Mouse (Mus musculus) forebrain, embryonic 16.5 days (tissue): Measurements from ENCODE around the gene Olfr665. TPM values are rescaled to one million over a fixed set of nuclear protein-coding genes. Genes with fewer than 3 reads are reported as not detected.

Source experiments
- ATAC-seq: fragments of 200-750 bp; cut with Nextera tagmentation; 2 replicates; pipeline ENCODE4 v1.8.0; 2017; ENCODE audit warnings: mild to moderate bottlenecking, moderate library complexity
- H3K27ac ChIP-seq: fragments of 300-500 bp; sonication (generic); 2 replicates; pipeline ENCODE4 v1.5.1; 2014; ENCODE audit warnings: low read length, control low read depth
- H3K27me3 ChIP-seq: fragments of 300-500 bp; sonication (generic); replicated peaks from 2 replicates; pipeline ENCODE4 v1.6.1; 2014; ENCODE audit warnings: low read length; ENCODE audit not compliant: control insufficient read depth, insufficient read depth
- H3K36me3 ChIP-seq: fragments of 300-500 bp; sonication (generic); 2 replicates; pipeline ENCODE4 v1.6.1; 2014; ENCODE audit not compliant: control insufficient read depth, insufficient read depth
- H3K4me1 ChIP-seq: fragments of 300-500 bp; sonication (generic); replicated peaks from 2 replicates; pipeline ENCODE4 v1.6.1; 2014; ENCODE audit warnings: low read length; ENCODE audit not compliant: control insufficient read depth, insufficient read depth
- H3K4me2 ChIP-seq: fragments of 300-500 bp; sonication (generic); 2 replicates; pipeline ENCODE4 v1.6.1; 2014; ENCODE audit warnings: mild to moderate bottlenecking, low read length, control low read depth
- H3K4me3 ChIP-seq: fragments of 300-500 bp; sonication (generic); replicated peaks from 2 replicates; pipeline ENCODE4 v1.5.1; 2014; ENCODE audit warnings: mild to moderate bottlenecking, low read length, control low read depth
- H3K9ac ChIP-seq: fragments of 300-500 bp; sonication (generic); replicated peaks from 2 replicates; pipeline ENCODE4 v1.6.1; 2014; ENCODE audit warnings: low read depth, low read length, control low read depth
- H3K9me3 ChIP-seq: fragments of 300-500 bp; sonication (generic); 2 replicates; pipeline ENCODE4 v1.6.1; 2016; ENCODE audit warnings: low read length; ENCODE audit not compliant: control insufficient read depth
- WGBS: fragments of 180-500 bp; shearing (Covaris S2); extraction: QIAGEN DNeasy Blood & Tissue Kit; methylation state at CpG from one replicate; pipeline ENCODE4 v1.1.7; 2014; 5-methylcytosine and 5-hydroxymethylcytosine counted together
- polyA plus RNA-seq: library from polyadenylated mRNA; unstranded; fragments of >200 nt; fragmentation: Nextera tagmentation; extraction: Ambion mirVana; gene quantifications from 2 replicates; pipeline ENCODE4 v1.2.1, GENCODE M21; 2015

The Olfr665 gene
- polyA plus RNA-seq, 1 experiment from 2014 or later = not detected

DNA sequence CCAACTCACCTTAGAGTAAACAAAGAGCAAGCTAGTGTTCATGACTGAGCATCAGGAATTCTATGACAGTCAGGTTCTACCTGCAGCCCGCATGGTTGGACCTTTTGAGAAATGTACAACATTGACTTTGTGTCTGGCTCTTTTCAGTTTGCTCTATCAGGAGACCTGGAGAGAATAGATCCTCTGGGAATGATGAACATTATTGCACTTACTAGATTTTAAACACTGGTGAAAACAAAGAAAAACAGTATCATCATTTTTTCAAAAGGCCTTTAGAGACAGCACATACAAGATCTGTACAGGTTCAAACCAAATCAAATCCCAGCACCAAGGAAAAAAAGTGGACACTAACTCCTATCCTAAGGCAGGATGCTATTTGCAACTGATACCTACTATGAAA is 43.6 kb downstream of the Olfr665 start, which contains the start of gene Olfr667:
TSS of gene Olfr667 (minus strand) at position 101 of the 400 bp plus-strand sequence.
- Histone ChIP-seq H3K9ac (no peak within 1 kb of the TSS), H3K27me3 (no peaks in the 10 kb centered on the region), H3K4me1 (no peaks in the 10 kb centered on the region), H3K36me3 (no peaks in the 10 kb centered on the region), H3K9me3 (no peaks in the 10 kb centered on the region), H3K27ac (no peak within 1 kb of the TSS), H3K4me3 (no peak within 1 kb of the TSS), H3K4me2 (no peak within 1 kb of the TSS)
- ATAC-seq = no peak
- WGBS = 97% methylated on average over 1 of the region's 1 CpGs

DNA sequence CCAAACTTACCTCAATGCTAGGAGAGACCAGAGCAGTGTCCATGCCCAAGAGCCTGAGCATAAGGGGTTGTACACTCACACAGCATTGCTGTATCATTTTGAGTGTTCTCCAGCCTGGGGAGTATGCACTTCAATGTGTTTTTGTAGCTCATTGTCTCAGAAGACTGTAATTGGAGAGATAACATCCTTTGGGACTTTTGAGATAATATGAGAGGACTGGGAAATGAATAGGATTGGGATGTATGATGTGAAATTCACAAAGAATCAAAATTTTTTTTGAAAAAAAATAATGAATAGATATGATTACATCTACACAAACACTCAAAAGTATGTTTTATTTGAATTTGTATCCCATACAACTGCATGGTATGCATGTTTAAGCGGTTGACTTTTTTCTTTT is 50.1 kb downstream of the Olfr665 start, which contains the start of gene Olfr668:
TSS of gene Olfr668 (minus strand) at position 101 of the 400 bp plus-strand sequence.
- Histone ChIP-seq H3K4me2 (no peak within 1 kb of the TSS), H3K4me1 (no peaks in the 10 kb centered on the region), H3K9ac (no peak within 1 kb of the TSS), H3K36me3 (no peaks in the 10 kb centered on the region), H3K27ac (no peak within 1 kb of the TSS), H3K9me3 (no peaks in the 10 kb centered on the region), H3K27me3 (no peaks in the 10 kb centered on the region), H3K4me3 (no peak within 1 kb of the TSS)
- no peak for ATAC-seq
- 83% methylated on average over 1 of the region's 1 CpGs for WGBS

Other genes starting within 250 kb of the Olfr665 start
- 0.09 TPM in 1 of 2 replicates, not detected in the other for gene Olfr658, start 230.7 kb upstream of the Olfr665 start, polyA plus RNA-seq
- not detected in 2 replicates for gene Olfr659, start 211.3 kb upstream of the Olfr665 start, polyA plus RNA-seq
- not detected in 2 replicates for gene Olfr661, start 191.5 kb upstream of the Olfr665 start, polyA plus RNA-seq
- not detected in 2 replicates for gene Usp17le, start 100.6 kb upstream of the Olfr665 start, polyA plus RNA-seq
- not detected in 2 replicates for gene Usp17lb, start 35.4 kb upstream of the Olfr665 start, polyA plus RNA-seq
- gene Usp17la, start 21.0 kb upstream of the Olfr665 start, polyA plus RNA-seq = not detected in 2 replicates
- gene Olfr666, start 17.9 kb downstream of the Olfr665 start, polyA plus RNA-seq = not detected in 2 replicates
- gene Olfr667, start 43.5 kb downstream of the Olfr665 start, polyA plus RNA-seq = not detected in 2 replicates
- gene Olfr668, start 50.0 kb downstream of the Olfr665 start, polyA plus RNA-seq = not detected in 2 replicates
- gene Olfr669, start 56.2 kb downstream of the Olfr665 start, polyA plus RNA-seq = not detected in 2 replicates
- gene Olfr670, start 84.6 kb downstream of the Olfr665 start, polyA plus RNA-seq = not detected in 2 replicates
- not detected in 2 replicates for gene Olfr671, start 101.1 kb downstream of the Olfr665 start, polyA plus RNA-seq
- not detected in 2 replicates for gene Olfr672, start 124.0 kb downstream of the Olfr665 start, polyA plus RNA-seq
- not detected in 2 replicates for gene Olfr675, start 150.4 kb downstream of the Olfr665 start, polyA plus RNA-seq
- gene Olfr676, start 154.7 kb downstream of the Olfr665 start, polyA plus RNA-seq = not detected in 2 replicates
- gene Olfr677, start 173.3 kb downstream of the Olfr665 start, polyA plus RNA-seq = not detected in 2 replicates
- not detected in 2 replicates for gene Olfr678, start 186.4 kb downstream of the Olfr665 start, polyA plus RNA-seq
- gene Olfr679, start 203.2 kb downstream of the Olfr665 start, polyA plus RNA-seq = not detected in 2 replicates
- not detected in 2 replicates for gene Olfr680-ps1, start 214.8 kb downstream of the Olfr665 start, polyA plus RNA-seq
- not detected in 2 replicates for gene Olfr681, start 238.8 kb downstream of the Olfr665 start, polyA plus RNA-seq